Comparison of ENCODE assay signal across 8 mouse cellular contexts in the genomic region with DNA sequence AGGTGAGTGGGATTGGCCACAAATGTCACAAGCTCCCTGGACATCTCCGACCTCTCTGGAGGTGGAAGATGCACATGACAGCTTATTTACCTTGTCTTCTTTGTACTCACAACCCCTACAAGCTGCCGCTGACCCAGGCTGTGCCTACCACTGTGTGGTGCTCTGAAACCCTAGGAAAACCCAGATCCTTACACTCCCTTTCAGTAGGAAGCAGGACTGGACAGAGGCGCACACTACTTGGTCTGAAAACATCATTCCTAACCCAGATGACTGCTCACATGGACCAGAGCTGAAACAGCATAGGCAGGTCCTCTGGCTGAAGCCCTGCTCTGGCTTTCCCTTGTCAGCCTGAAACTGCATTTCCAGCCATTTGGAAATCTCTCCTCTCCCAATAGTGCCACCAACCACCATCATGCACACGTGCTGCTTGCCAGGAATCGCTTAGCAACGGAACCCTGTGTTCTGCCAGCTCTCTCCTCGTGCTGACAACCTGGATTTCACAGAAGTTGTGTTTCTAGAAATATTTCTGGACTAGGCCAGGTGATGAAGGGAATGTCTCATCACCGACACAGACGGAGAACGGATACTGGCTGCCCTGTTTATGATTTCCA.
A peak's percentile ranks its signal among the peaks of the same experiment; 100 is the strongest.
DNase-seq lines count a peak whose midpoint lies in the region; ATAC-seq and TF ChIP-seq lines count a peak whose summit lies in the region.
"Had no signal": no experiment of that assay in that cellular context is flagged by ENCODE, and none has a peak within 500 bp of the region (broad histone marks: within the 10 kb centered on the region; RNA-seq: fewer than 3 reads in every experiment).

No protein-coding gene starts in this region.

- H3K4me3 ChIP-seq in intestine, postnatal 0 days (ENCODE audit: low read depth, low read length): no peak overlapping the region
- H3K4me3 ChIP-seq in intestine, embryonic 15.5 days (replicated peaks): no peak overlapping the region
- no peak overlapping the region for H3K4me3 ChIP-seq in left cerebral cortex, adult 2 months

- no peak overlapping the region for H3K27ac ChIP-seq in intestine, postnatal 0 days (ENCODE audit: low read depth, low read length)
- no peak overlapping the region for H3K27ac ChIP-seq in intestine, embryonic 15.5 days
- 0 out of 2 replicates have a peak overlapping the region, but pooled peaks have one; percentile 33 for H3K27ac ChIP-seq in left cerebral cortex, adult 2 months
- H3K27ac ChIP-seq: liver, embryonic 14.5 days had no signal

- ATAC-seq in intestine, postnatal 0 days: no peak
- ATAC-seq in intestine, embryonic 15.5 days: no peak

- H3K4me2 ChIP-seq in intestine, postnatal 0 days (replicated peaks; ENCODE audit: low read depth): no peak overlapping the region
- H3K4me2 ChIP-seq in intestine, embryonic 15.5 days (replicated peaks): no peak overlapping the region

- H3K36me3 ChIP-seq in intestine, postnatal 0 days (ENCODE audit: control insufficient read depth, insufficient read depth): no peaks in the 10 kb centered on the region
- H3K36me3 ChIP-seq in intestine, embryonic 15.5 days: no peaks in the 10 kb centered on the region

- TF ChIP-seq CTCF in intestine, postnatal 0 days (IDR thresholded peaks at IDR 0.05; ENCODE audit: low read depth): peak; percentile 9; the same call in 1 of the 2 replicates
- TF ChIP-seq CTCF in left cerebral cortex, adult 2 months (IDR thresholded peaks at IDR 0.05): no peak; the same call in 1 of the 2 replicates

- H3K27me3 ChIP-seq in intestine, postnatal 0 days (replicated peaks; ENCODE audit: control insufficient read depth, insufficient read depth, low read length): no peaks in the 10 kb centered on the region
- no peaks in the 10 kb centered on the region for H3K27me3 ChIP-seq in intestine, embryonic 15.5 days (replicated peaks)

- 77% methylated on average over 10 of the region's 10 CpGs for WGBS in intestine, postnatal 0 days
- 66% methylated on average over 10 of the region's 10 CpGs for WGBS in intestine, embryonic 15.5 days

- no peak overlapping the region for H3K9ac ChIP-seq in intestine, postnatal 0 days (ENCODE audit: low read depth, low read length)
- H3K9ac ChIP-seq in intestine, embryonic 15.5 days: no peak overlapping the region
- H3K9ac ChIP-seq: liver, embryonic 14.5 days had no signal

- H3K9me3 ChIP-seq in intestine, postnatal 0 days (ENCODE audit: control insufficient read depth): no peaks in the 10 kb centered on the region
- no peaks in the 10 kb centered on the region for H3K9me3 ChIP-seq in intestine, embryonic 15.5 days

- peak; percentile 17 to 32 for DNase-seq in heart, postnatal 14 days
- peak; percentile 52 to 60 for DNase-seq in left cerebral cortex, adult 2 months (ENCODE audit: extremely low spot score in 1 of 2, low spot score in 2 of 2)
- DNase-seq in skeletal muscle tissue, adult 2 months (ENCODE audit: low read depth, low spot score): peak; percentile 40
- no peak for DNase-seq in thymus, postnatal 25 days
- DNase-seq in kidney, adult 18-20 months: no peak

- H3K4me1 ChIP-seq in intestine, postnatal 0 days (replicated peaks; ENCODE audit: control insufficient read depth, insufficient read depth, low read length): no peaks in the 10 kb centered on the region
- no peaks in the 10 kb centered on the region for H3K4me1 ChIP-seq in intestine, embryonic 15.5 days (replicated peaks)

- intact Hi-C loops in heart, postnatal 14 days (cut with DNase I): loop anchor here (10.0 kb wide), 1 partner anchor 237 kb away; no protein-coding TSS in a partner anchor
- intact Hi-C loops in left cerebral cortex, adult 2 months (cut with DNase I): loop anchor here (5.0 kb wide), 3 partner anchors 195 to 390 kb away; partner anchors contain the start of gene Irs2

Comparison
In these comparisons a context has a peak if more than half of its experiments do, and no peak if none do; other contexts are left out.
1. DNase-seq: peak in heart, postnatal 14 days (2 of 2), left cerebral cortex, adult 2 months (2 of 2) and skeletal muscle tissue, adult 2 months (single experiment); none in thymus, postnatal 25 days (single experiment) and kidney, adult 18-20 months (single experiment).